Mouse (Mus musculus) embryonic facial prominence, embryonic 10.5 days (tissue): ENCODE results near the gene Myo16. TPM values are rescaled to one million over a fixed set of nuclear protein-coding genes. Genes with fewer than 3 reads are reported as not detected.

ENCODE experiments used
- DNase-seq: peaks from one replicate; pipeline ENCODE4 v3.0.0-alpha.2; 2017; ENCODE audit warnings: low spot score
- H3K27ac ChIP-seq: fragments of 300-500 bp; sonication (generic); replicated peaks from 2 replicates; pipeline ENCODE4 v1.5.1; 2016; ENCODE audit warnings: mild to moderate bottlenecking
- H3K27me3 ChIP-seq: fragments of 300-500 bp; sonication (generic); replicated peaks from 2 replicates; pipeline ENCODE4 v1.6.1; 2016; ENCODE audit warnings: low read depth, mild to moderate bottlenecking; ENCODE audit not compliant: poor library complexity, severe bottlenecking
- H3K36me3 ChIP-seq: fragments of 300-500 bp; sonication (generic); replicated peaks from 2 replicates; pipeline ENCODE4 v1.6.1; 2016; ENCODE audit warnings: mild to moderate bottlenecking, moderate library complexity
- H3K4me1 ChIP-seq: fragments of 300-500 bp; sonication (generic); 2 replicates; pipeline ENCODE4 v1.6.1; 2016
- H3K4me3 ChIP-seq: fragments of 300-500 bp; sonication (generic); 2 replicates; pipeline ENCODE4 v1.5.1; 2016; ENCODE audit warnings: mild to moderate bottlenecking, moderate library complexity
- H3K9me3 ChIP-seq: fragments of 300-500 bp; sonication (generic); 2 replicates; pipeline ENCODE4 v1.6.1; 2016; ENCODE audit warnings: mild to moderate bottlenecking
- WGBS: fragments of 180-500 bp; shearing (Covaris S2); methylation state at CpG from one replicate; pipeline ENCODE4 v1.1.7; 2016; 5-methylcytosine and 5-hydroxymethylcytosine counted together
- polyA plus RNA-seq: library from polyadenylated mRNA; unstranded; fragments of >200 nt; fragmentation: Nextera tagmentation; extraction: Ambion mirVana; gene quantifications from 2 replicates; pipeline ENCODE4 v1.2.1, GENCODE M21; 2016

Myo16 gene
- polyA plus RNA-seq, 1 experiment from 2014 or later: 1.1 TPM

- Histone ChIP-seq H3K36me3 (no peaks in the 10 kb centered on the region), H3K4me3 (no peak overlapping the region), H3K4me1 (no peaks in the 10 kb centered on the region), H3K27ac (no peak overlapping the region), H3K27me3 (no peaks in the 10 kb centered on the region), H3K9me3 (peaks cover 2% of the 10 kb centered on the region; the same call in 1 of the 2 replicates)
- DNase-seq: no peak
- 92% methylated on average over 3 of the region's 3 CpGs for WGBS
Observed at GRCm38 (mm10) chr8:10549434-10549833, 395.7 kb downstream of the Myo16 start.

- no peaks in the 10 kb centered on the region for H3K27me3 ChIP-seq
- 80% methylated on average over 7 of the region's 7 CpGs for WGBS
- H3K36me3 ChIP-seq: no peaks in the 10 kb centered on the region
- H3K4me1 ChIP-seq: peaks cover 2% of the 10 kb centered on the region; the same call in 1 of the 2 replicates
- DNase-seq: no peak
- no peaks in the 10 kb centered on the region for H3K9me3 ChIP-seq
- no peak overlapping the region for H3K27ac ChIP-seq
- no peak overlapping the region for H3K4me3 ChIP-seq
Observed at GRCm38 (mm10) chr8:10557961-10558360, 404.2 kb downstream of the Myo16 start.

GRCm38 (mm10) chr8:10559479-10559878 lies 405.8 kb downstream of the Myo16 start:
- H3K36me3 ChIP-seq: no peaks in the 10 kb centered on the region
- H3K9me3 ChIP-seq: no peaks in the 10 kb centered on the region
- WGBS: 87% methylated on average over 6 of the region's 6 CpGs
- no peak overlapping the region for H3K27ac ChIP-seq
- DNase-seq: no peak
- no peaks in the 10 kb centered on the region for H3K27me3 ChIP-seq
- peaks cover 2% of the 10 kb centered on the region; the same call in 1 of the 2 replicates for H3K4me1 ChIP-seq
- no peak overlapping the region for H3K4me3 ChIP-seq

GRCm38 (mm10) chr8:10561616-10562015 lies 407.9 kb downstream of the Myo16 start:
- peaks cover 5% of the 10 kb centered on the region; the same call in 1 of the 2 replicates for H3K4me1 ChIP-seq

GRCm38 (mm10) chr8:10562046-10562445 lies 408.3 kb downstream of the Myo16 start:
- Histone ChIP-seq H3K27me3 (no peaks in the 10 kb centered on the region), H3K36me3 (no peaks in the 10 kb centered on the region)
- 85% methylated on average over 13 of the region's 13 CpGs for WGBS

More at GRCm38 (mm10) chr8:10561616-10562015, 407.9 kb downstream of the Myo16 start:
- WGBS: 79% methylated on average over 5 of the region's 5 CpGs
- Histone ChIP-seq H3K27me3 (no peaks in the 10 kb centered on the region), H3K36me3 (no peaks in the 10 kb centered on the region), H3K9me3 (no peaks in the 10 kb centered on the region), H3K27ac (no peak overlapping the region), H3K4me3 (no peak overlapping the region)
- no peak for DNase-seq

GRCm38 (mm10) chr8:10562636-10563035 lies 408.9 kb downstream of the Myo16 start:
- Histone ChIP-seq H3K4me1 (peaks cover 5% of the 10 kb centered on the region; the same call in 1 of the 2 replicates), H3K9me3 (no peaks in the 10 kb centered on the region), H3K27ac (no peak overlapping the region), H3K4me3 (no peak overlapping the region), H3K27me3 (no peaks in the 10 kb centered on the region), H3K36me3 (no peaks in the 10 kb centered on the region)
- 89% methylated on average over 9 of the region's 9 CpGs for WGBS
- no peak for DNase-seq

More at GRCm38 (mm10) chr8:10562046-10562445, 408.3 kb downstream of the Myo16 start:
- no peaks in the 10 kb centered on the region for H3K9me3 ChIP-seq
- no peak for DNase-seq
- H3K4me3 ChIP-seq: no peak overlapping the region
- no peak overlapping the region for H3K27ac ChIP-seq
- peaks cover 5% of the 10 kb centered on the region; the same call in 1 of the 2 replicates for H3K4me1 ChIP-seq

GRCm38 (mm10) chr8:10565231-10566029 lies 411.7 kb downstream of the Myo16 start:
- DNase-seq: no peak
- 78% methylated on average over 11 of the region's 11 CpGs for WGBS
- Histone ChIP-seq H3K27ac (no peak overlapping the region), H3K9me3 (no peaks in the 10 kb centered on the region), H3K4me1 (0 out of 2 replicates have a peak, but pooled peaks cover 3% of the 10 kb centered on the region), H3K36me3 (no peaks in the 10 kb centered on the region), H3K4me3 (no peak overlapping the region), H3K27me3 (peaks cover 12% of the 10 kb centered on the region)

- Histone ChIP-seq H3K9me3 (no peaks in the 10 kb centered on the region), H3K4me3 (no peak overlapping the region), H3K36me3 (no peaks in the 10 kb centered on the region), H3K27ac (no peak overlapping the region), H3K4me1 (0 out of 2 replicates have a peak, but pooled peaks cover 3% of the 10 kb centered on the region), H3K27me3 (peaks cover 13% of the 10 kb centered on the region)
- WGBS: 78% methylated on average over 4 of the region's 4 CpGs
- no peak for DNase-seq
Observed at GRCm38 (mm10) chr8:10568448-10568847, 414.7 kb downstream of the Myo16 start.

- Histone ChIP-seq H3K9me3 (no peaks in the 10 kb centered on the region), H3K27me3 (peaks cover 13% of the 10 kb centered on the region), H3K36me3 (no peaks in the 10 kb centered on the region), H3K4me1 (no peaks in the 10 kb centered on the region), H3K27ac (no peak overlapping the region), H3K4me3 (no peak overlapping the region)
- WGBS: 26% methylated on average over 6 of the region's 6 CpGs
- DNase-seq: peak; percentile 83
Observed at GRCm38 (mm10) chr8:10574096-10574495, 420.4 kb downstream of the Myo16 start.

- H3K27me3 ChIP-seq: peaks cover 4% of the 10 kb centered on the region
- H3K4me1 ChIP-seq: no peaks in the 10 kb centered on the region
- H3K36me3 ChIP-seq: no peaks in the 10 kb centered on the region
- 93% methylated on average over 10 of the region's 10 CpGs for WGBS
- DNase-seq: no peak
- H3K27ac ChIP-seq: no peak overlapping the region
- no peaks in the 10 kb centered on the region for H3K9me3 ChIP-seq
- no peak overlapping the region for H3K4me3 ChIP-seq
Observed at GRCm38 (mm10) chr8:10575244-10575643, 421.5 kb downstream of the Myo16 start.

- Histone ChIP-seq H3K4me1 (peaks cover 25% of the 10 kb centered on the region), H3K36me3 (no peaks in the 10 kb centered on the region), H3K4me3 (0 out of 2 replicates have a peak overlapping the region, but pooled peaks have one; percentile 11), H3K9me3 (no peaks in the 10 kb centered on the region), H3K27ac (peak overlapping the region; percentile 57), H3K27me3 (peaks cover 26% of the 10 kb centered on the region)
- WGBS: 29% methylated on average over 14 of the region's 14 CpGs
- peak; percentile 40 for DNase-seq
Observed at GRCm38 (mm10) chr8:10586956-10587744, 433.4 kb downstream of the Myo16 start.

- no peaks in the 10 kb centered on the region for H3K9me3 ChIP-seq
- H3K27me3 ChIP-seq: peaks cover 16% of the 10 kb centered on the region
- no peak overlapping the region for H3K27ac ChIP-seq
- no peak for DNase-seq
- peaks cover 25% of the 10 kb centered on the region for H3K4me1 ChIP-seq
- no peaks in the 10 kb centered on the region for H3K36me3 ChIP-seq
- no peak overlapping the region for H3K4me3 ChIP-seq
- WGBS: 83% methylated on average over 11 of the region's 11 CpGs
Observed at GRCm38 (mm10) chr8:10589422-10589933, 435.8 kb downstream of the Myo16 start.
